Mouse (Mus musculus): Measurements from ENCODE around the gene Olfr835.

Gene Olfr835

GRCm38 (mm10) chr9:19032435-19032834 lies at the start of gene Olfr835:
Gene Olfr835 (plus strand): TSS chr9:19032735.
- DNase-seq (ENCODE audit: low spot score in 2 of 2) = no peak

- DNase-seq (ENCODE audit: low spot score in 2 of 2) = no peak
These were observed 44.8 kb upstream of the Olfr835 start, which contains the start of gene Olfr834 for GRCm38 (mm10) chr9:18987690-18988089. Gene Olfr834 (plus strand): TSS chr9:18987990.

- no peak for DNase-seq (ENCODE audit: low spot score in 2 of 2)
These were observed 52.5 kb downstream of the Olfr835 start for GRCm38 (mm10) chr9:19084986-19085385.

All from thymus, postnatal 10 days (tissue).